Mouse (Mus musculus): Measurements from ENCODE around the gene Elmo1. TPM values are rescaled to one million over a fixed set of nuclear protein-coding genes. Genes with fewer than 3 reads are reported as not detected.

Gene Elmo1
- 11.3 and 15.9 TPM in 2 replicates for polyA plus RNA-seq (2012; rRNA removed)

DNA sequence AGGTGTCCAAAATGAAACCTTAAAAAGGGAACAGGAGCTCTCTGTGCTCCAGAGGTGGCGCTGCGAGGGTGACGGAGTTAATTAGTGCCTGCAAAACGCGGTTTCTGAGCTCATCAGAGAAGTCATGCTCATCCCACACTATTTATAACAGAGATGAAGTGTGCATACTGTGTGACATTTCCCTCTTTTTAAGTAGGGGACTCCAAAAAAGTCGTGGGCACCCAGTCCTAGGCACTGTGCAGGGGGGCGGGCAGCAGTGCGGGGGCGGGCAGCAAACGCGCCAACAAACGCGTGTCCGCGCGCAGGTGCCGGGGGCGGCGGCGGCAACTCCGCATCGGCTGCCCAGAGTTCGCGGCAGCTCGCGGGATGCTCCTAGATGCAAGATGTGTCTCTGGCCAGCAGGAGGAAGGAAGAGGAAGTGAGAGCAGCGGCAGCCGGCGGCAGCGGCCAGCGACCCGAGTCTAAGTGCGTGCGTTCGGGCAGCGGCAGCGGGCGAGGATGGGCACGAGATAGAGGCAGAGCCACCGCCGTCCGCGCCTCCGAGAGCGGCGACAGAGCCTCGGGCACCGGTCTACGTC, at the start of gene Elmo1:
Gene Elmo1, plus strand, starts transcription at position 464 of the 578 bp plus-strand sequence.
- DNase-seq (ENCODE audit: low read depth, low spot score), result peak; percentile 43
- under 1% methylated on average over 49 of the region's 49 CpGs for WGBS

DNA sequence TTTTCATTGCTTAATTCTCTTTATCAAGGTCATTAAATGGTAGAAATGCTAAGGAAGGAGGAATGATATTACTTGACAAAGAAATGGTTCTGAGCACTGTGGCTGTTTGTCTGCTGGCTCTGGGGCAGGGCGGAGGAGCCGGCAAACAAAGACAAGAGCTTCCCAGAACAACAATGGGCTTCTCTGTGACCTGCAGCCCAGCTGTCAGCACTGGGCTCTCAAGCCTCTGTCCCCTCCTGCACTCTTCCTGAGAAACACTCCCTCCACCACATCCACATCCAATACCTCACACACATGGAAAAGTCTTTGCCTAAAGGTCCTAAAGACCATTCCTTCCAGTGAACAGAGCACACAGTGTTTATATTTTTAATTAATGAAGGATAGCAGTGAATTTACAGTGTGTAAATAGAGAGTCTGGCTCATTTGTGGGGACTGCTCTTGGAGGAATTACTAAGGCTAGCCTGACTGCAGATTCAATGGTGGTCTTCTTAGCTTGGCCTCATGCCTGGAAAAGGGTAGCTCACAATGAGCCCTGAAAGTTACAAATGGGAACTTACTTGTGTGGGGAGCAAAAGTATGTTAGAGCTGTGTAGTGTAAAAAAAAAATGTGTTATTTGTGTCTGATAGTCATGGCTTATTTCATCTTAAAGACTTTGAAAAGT, 49.1 kb upstream of the Elmo1 start:
- no peak for DNase-seq (ENCODE audit: low read depth, low spot score)
- WGBS, result 58% methylated on average over 2 of the region's 2 CpGs

DNA sequence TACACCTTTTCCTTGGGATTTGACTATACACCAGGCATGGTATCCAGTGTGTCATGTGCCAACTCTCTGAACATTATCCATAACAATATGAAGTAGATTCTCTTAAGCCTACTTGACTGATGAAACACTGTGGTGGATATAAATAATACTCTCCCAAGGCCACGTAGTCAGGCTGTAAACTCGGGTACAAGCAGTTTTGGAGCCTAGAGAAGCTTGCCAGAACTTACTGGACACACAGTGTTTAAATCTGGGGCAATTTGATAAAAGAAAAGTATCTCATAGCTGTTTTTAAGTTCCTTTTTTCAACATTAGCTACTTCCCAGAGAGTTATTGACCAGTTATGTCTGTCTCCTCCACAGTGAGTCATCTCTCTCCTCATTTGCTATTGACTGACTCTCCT, 47.5 kb upstream of the Elmo1 start:
- 66% methylated on average over 2 of the region's 2 CpGs for WGBS
- no peak for DNase-seq (ENCODE audit: low read depth, low spot score)

DNA sequence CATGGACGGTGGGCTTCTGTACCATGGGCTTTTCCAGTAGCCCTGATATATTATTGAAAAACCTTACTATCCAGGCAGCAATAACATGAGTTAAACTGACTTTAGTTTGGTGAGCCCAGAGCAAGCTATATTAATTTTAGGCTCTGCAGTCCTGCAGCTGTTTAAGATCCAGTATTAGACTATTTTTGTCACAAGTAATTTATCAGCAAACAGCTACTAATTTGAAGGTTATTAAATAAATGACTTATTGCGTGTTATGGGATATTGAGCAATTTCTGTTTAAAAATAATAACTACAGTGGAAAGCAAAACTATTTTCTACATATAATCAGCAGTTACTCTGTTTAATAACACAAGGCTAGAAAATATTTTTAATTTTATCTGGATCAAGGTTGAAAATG, 45.0 kb upstream of the Elmo1 start:
- no peak for DNase-seq (ENCODE audit: low read depth, low spot score)
- 82% methylated on average over 2 of the region's 2 CpGs for WGBS

DNA sequence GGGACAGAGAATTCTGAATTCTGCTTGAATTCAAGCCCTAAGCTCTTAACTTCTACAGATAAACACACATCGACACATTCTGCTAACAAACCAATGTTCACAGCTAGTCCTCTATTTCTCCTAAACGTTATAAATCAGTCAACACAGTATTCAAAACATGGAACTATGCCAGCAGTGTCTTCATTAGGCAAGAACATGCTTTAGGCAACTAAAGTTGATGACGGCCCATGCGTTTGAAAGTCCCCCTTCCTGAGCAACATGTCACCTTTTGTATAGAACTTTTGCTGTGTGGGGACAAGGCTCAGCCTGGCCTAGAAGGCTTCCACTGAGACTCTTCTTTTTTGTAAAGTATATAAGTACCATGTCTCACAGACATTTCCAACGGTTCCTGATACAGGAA, 44.6 kb upstream of the Elmo1 start:
- 44% methylated on average over 5 of the region's 5 CpGs for WGBS
- DNase-seq (ENCODE audit: low read depth, low spot score), result no peak

DNA sequence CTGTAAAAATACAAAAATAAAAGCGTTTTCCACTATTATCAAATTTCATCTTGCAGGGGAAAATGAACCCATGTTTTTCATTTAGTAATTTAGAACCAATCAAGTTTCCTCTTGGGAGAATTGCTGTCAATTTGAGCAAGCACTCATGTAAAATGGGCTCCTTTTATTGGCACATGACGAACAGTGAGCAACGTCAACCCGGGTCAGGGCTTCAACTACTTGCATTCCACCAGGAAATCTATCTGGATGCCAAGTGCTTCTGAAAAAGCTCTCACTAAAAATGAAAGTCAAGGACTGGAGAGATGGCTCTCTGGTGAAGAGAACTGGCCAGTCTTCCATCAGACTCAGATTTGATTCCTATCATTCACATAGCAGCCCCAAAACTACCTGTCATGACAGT, 44.0 kb upstream of the Elmo1 start:
- no peak for DNase-seq (ENCODE audit: low read depth, low spot score)
- WGBS, result 67% methylated on average over 4 of the region's 4 CpGs

DNA sequence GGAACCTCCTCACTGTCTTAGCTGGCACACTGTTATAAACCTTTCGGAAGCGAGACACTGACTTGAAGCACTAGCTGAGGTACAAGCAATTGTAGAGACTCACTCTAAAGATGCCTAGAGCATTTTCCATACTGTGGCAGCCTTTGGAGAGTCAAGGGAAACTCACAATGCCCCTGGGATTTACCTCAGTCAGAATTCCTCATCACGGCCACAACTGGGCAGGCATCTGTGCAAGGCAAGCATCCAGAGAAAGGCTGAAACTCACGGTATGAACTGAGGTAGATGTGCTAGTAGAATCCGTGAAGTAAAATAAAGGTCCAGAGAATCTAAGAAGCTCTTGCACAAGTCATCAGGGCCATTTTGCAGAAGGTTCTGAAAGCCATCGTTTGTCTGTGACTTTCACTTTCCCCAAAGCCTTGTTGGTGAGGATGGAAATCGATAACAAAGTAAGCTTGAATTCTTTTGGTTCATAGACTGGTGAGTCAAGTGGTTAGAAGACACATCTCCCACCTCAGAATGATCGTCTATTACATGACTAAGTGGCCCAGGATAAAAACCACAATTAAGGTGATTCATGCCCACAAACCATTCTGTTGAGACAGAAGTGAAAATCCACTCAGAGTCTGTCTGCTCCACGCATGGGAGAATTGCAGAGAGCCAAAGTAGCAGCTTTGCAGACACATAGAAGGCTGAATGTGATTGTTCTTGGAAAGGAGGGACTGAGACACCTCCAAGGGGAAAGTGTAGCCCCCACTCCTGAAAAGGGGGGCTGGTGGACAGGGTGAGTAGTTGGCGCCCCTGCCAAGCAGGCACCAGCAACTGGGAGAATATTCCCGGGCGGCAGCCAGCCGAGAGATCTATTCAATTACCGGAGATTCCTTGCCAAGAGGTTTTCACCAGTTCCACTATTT, 42.2 kb upstream of the Elmo1 start:
- whole genome bisulfite sequencing, result 74% methylated on average over 14 of the region's 14 CpGs
- DNase-seq (ENCODE audit: low read depth, low spot score), result no peak

DNA sequence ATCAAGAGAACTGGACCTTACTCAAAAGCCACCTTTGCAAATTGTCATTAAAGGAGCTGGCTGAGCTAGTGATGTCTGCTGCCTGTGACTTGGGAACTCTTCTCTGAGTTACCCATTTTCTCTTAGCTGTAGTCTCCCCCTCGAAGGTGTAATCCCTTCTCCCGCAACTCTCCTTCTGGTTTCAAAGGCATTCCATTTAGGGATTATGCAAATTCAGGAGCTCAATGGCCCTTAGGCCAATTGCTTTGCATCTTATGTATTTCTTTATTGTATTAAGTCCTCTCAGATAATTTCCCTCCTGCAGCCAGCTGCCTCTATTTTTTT, 41.6 kb upstream of the Elmo1 start:
- no peak for DNase-seq (ENCODE audit: low read depth, low spot score)

DNA sequence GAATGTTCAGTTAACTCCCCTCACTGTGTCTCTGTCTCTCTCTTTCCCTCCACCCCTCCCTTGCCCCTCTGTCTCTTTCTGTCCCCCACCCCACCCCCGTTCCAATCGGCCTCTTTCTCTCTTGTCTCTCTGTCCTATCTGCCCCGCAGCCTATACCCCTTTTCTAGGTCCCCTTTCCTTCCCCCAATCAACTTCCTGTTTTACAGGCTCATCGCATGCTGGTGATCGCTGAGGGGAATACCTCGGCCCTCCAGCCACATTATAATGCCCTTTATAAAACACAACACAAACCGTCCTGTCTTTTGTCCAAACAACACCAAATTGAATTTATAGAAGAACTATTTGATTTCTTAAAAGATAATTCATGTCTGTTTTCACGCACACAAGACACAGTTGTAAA, 40.7 kb upstream of the Elmo1 start:
- WGBS, result 70% methylated on average over 8 of the region's 8 CpGs
- no peak for DNase-seq (ENCODE audit: low read depth, low spot score)

More for the DNA sequence above, 41.6 kb upstream of the Elmo1 start:
- 73% methylated on average over 2 of the region's 2 CpGs for WGBS

DNA sequence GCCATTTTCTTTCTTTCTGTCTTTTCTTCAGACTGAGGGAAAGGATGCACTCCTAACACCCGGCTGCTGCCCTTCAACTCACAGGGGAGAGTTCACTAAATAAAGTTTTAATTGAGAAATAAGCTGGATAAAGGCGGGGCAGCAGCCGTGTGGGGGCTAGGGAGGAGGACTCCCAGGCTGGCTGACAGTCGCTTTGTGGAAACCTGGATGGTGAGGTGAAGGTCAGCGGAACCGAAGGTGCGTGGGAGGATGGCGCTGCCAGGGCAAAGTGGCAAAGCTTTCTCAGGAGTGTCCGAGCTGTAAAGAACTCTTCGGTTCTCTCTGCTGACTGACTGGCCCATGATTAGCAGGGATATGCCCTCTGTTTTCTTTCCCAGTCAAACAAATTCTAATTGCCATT, 40.2 kb upstream of the Elmo1 start:
- DNase-seq (ENCODE audit: low read depth, low spot score), result no peak
- WGBS, result 84% methylated on average over 10 of the region's 10 CpGs

DNA sequence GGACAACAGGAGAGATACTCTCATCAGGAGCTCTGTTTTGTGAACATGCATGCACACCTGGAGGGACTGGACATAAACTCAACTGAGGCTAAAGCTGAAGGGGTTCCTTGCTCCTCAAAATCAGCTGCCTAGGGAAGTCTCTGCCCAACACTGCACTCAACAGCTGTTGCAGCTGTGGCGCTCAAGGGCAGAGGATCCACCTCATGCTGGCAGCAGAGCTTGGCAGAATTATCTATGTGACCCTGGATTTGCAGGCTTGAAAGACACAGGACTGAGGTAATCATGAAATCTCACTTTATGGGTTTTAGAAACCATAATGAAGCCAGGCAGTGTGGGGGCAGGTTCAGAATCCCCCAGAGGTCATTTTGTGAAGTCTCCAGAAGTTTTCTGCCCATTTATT, 32.5 kb upstream of the Elmo1 start:
- no peak for DNase-seq (ENCODE audit: low read depth, low spot score)
- 95% methylated on average over 1 of the region's 1 CpGs for WGBS

DNA sequence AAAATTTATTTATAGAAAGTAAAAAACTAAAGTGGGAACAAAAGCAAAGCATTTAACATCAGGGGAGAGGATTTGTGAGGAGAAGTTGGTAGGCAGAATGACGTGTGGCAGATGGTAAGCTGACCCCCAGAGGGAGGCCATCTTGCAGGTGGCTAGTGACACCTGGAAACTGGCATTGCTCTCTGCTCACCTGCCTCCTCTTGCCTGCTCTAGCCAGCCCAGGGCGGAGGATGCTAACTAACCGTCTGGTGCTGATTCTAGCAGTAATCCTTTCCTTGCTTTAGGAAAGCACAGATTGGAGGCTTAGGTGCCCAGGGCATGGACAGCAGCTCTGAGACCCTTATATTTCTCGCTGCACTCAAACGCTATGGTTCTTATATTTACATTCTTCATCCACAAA, 29.4 kb upstream of the Elmo1 start:
- WGBS, result 72% methylated on average over 5 of the region's 5 CpGs

DNA sequence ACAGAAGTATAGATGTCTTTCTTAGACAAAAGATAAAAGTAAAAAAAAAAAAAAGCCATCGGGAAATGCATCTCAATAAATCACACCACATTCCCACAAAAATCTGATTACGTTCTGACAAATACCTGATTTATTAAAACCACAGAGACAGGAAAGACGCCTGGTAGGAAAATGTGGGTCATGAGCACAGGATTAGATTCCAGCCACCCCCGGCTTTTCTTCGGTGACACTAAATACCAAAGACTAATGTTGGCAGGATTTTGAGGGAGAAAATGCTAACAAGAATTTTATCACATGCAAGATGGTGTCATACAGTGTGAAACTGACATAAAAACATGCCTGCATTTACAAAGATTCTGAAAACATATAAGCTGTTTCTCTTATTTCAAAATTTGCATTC, 27.1 kb upstream of the Elmo1 start:
- WGBS, result 76% methylated on average over 5 of the region's 5 CpGs
- DNase-seq (ENCODE audit: low read depth, low spot score), result no peak

More for the DNA sequence above, 29.4 kb upstream of the Elmo1 start:
- no peak for DNase-seq (ENCODE audit: low read depth, low spot score)

DNA sequence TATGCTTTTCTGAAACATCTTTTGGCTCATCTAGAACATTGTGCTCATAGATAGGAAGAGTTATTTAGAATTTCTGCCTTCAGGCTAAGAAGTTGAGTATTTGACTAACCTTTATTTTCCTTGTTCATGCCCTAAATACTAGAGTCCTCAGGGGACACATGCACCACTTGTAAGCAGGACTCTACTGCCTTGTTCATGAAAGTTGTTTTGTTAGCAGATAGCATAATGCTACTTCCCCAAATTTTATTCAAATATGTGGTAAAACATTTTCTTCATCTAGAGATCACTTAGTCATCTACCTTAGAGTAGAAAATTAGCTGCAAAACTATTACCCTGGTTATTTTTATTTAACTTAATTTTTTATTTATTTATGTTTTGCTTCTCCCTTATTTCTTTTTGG, 18.4 kb upstream of the Elmo1 start:
- no peak for DNase-seq (ENCODE audit: low read depth, low spot score)

DNA sequence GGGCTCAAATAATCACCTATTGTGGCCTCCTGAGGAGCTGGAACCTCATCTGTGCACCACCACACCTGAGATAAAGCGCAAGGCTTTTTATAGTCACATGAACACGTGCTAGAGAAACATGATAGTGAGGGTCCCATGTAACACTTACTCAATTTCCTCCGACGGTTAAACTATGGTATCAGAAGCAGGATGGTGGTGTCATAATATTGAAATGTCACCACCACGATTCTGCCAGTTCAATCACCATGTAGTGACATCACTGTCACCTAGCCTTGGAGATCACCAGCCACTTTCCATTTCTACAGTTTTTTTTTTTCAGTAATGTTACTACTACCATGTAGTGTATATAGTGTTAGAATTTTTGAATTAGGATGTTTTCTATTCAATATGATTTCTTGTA, 17.4 kb upstream of the Elmo1 start:
- 85% methylated on average over 5 of the region's 5 CpGs for WGBS
- no peak for DNase-seq (ENCODE audit: low read depth, low spot score)

DNA sequence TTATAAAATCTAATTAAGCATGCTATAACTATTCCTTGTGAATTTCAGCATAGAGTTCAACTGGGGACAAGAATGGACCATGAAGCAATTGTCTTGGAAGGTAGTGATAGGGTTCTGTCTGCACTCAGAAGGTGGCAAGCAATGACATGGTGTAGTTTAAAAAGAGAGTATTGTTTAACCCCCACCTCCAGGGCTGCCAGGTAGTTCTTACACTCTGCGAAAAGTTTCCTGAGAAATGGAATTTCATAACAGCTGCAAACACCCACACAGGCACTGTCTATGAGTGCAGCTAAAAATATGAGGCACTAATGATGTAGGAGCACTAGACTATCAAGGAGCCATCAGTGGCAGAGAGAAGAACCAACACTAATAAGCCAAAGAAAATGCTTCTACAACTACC, 13.9 kb upstream of the Elmo1 start:
- WGBS, result 89% methylated on average over 1 of the region's 1 CpGs
- no peak for DNase-seq (ENCODE audit: low read depth, low spot score)

DNA sequence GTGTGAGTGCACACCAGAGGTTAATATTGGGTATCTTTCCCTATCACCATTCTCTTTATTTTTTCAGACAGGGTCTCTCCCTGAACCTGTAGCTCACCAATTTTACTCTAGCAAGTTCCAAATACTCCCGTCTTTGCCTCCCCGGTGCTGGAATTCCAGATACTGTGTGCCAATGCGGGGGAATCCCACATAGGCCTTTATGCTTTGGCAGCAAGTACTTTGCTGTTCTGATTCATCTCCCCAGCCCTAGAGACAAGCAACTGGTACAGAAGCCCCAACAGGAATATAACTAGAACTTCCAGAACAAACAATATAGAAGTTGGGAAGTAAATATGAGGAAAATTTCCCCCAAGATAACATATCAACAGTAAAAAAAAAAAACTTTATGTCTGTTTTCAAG, 13.2 kb upstream of the Elmo1 start:
- DNase-seq (ENCODE audit: low read depth, low spot score), result no peak
- 92% methylated on average over 3 of the region's 3 CpGs for WGBS

DNA sequence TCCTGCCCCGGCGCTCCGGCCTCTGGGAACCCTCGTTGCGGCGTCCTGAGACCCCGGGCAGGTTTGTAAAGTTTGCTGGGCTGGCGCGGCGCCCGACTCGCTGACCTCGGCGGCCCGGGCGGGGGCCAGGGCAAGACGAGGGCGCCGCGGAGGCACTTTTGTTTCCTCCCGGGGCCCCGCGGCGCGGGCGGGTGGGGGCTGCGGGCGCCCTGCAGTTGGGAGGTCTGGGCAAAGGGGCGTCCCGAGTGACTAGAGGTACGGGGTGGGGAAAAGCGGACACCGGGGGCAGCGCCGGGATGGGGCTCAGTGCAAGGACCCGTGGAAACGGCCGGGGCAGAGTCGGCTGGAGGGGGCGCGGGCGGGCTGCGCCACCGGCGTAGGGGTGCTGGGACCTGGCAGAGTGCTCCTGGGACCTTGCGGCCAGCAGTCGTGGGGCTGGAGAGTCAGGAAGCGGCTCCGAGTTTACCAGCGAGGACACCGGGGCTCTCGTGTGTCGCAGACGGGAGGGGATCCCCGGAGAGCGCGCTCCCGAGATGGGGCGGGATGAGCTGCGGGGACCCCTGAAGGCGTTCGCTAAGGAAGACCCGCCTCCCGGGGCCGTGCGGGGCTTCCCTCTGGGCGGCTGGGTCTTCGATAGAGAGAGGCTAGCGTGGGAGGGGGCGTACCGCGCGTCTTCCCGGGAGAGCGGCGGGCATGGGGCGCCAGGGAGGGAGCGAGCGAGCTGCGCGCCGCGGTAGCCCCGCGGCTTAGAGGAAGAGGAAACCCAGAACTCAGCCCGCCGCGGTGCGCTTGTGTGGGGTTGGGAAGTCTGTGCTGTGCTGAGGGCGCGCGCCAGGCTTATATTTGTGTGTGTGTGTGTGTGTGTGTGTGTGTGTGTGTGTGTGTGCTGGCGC, 561 bp downstream of the Elmo1 start:
- WGBS, result under 1% methylated on average over 92 of the region's 93 CpGs

DNA sequence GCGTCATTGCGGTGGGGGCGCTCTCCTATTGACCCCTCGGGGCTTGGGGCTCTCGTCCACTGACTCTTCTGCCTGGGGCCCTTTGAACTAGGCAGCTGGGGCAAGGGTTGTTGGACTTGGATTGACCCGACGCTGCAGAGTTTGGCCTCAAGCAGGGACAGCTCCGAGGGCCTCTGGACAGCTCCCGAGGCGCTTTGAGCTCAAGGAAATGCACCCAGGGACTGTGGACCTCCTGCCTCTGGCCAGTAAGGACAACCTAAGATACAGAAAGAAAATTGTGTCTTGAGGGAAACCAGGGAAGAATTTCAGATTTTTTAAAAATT, 1.2 kb downstream of the Elmo1 start:
- 1% methylated on average over 9 of the region's 10 CpGs for WGBS
- DNase-seq (ENCODE audit: low read depth, low spot score), result no peak

More for the DNA sequence above, 561 bp downstream of the Elmo1 start:
- DNase-seq (ENCODE audit: low read depth, low spot score), result no peak

DNA sequence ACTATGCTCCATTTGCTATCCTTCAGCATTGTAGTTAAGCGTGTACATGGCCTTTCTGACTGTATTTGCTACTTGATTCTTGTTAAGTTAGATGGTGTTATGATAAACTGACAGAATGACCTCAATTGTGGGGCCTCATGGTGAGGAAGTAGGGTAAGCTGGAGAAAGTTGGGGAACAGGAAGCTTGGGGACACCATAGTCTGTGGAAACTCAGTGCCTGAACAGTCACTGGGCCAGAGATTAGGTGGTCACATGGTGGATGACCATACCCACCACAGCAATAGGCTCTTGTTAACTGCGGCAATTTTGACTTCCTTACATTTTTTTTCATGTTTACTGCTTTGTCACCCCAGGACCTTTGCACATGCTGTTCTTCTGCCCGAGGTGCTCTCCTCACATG, 1.9 kb downstream of the Elmo1 start:
- DNase-seq (ENCODE audit: low read depth, low spot score), result no peak
- WGBS, result 74% methylated on average over 3 of the region's 3 CpGs
